Mouse (Mus musculus) frontal cortex, adult 2 months (tissue): ENCODE data around the gene Vmn1r68. TPM values are rescaled to one million over a fixed set of nuclear protein-coding genes. Genes with fewer than 3 reads are reported as not detected.

Experiments used
- DNase-seq, 2 experiments: peaks; one replicate each; pipeline ENCODE4 v3.0.0; 2022; ENCODE audit warnings: low spot score in 1 of 2; ENCODE audit errors: extremely low spot score in 1 of 2
- polyA plus RNA-seq: library from polyadenylated mRNA; depleted of rRNA; stranded (reverse); fragments of >200 nt; gene quantifications from 2 replicates; pipeline ENCODE4 v1.2.3, GENCODE M21; 2012; rRNA removed

Vmn1r68 gene
- polyA plus RNA-seq = not detected in 2 replicates

DNA sequence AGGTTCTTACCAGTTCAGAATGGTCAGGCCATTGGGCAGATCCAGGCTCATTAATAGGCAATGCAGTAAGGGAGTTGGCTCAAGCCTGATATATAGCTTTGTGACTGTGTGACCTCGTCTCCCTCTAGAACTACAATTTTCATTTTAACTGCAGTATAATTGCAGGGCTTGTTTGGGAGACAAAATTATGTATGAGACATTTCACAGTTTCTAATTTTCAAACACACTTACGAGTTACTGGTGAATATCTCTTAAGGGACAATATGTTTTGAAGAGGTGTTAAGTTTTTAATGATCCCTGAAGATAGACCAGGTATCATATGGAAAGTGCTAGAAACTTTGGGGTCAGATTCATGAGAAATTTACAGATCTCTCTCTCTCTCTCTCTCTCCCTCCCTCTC, at the start of gene Vmn1r68:
Gene Vmn1r68 (minus strand): TSS at position 101 of the 400 bp plus-strand sequence.
- DNase-seq = no peak

DNA sequence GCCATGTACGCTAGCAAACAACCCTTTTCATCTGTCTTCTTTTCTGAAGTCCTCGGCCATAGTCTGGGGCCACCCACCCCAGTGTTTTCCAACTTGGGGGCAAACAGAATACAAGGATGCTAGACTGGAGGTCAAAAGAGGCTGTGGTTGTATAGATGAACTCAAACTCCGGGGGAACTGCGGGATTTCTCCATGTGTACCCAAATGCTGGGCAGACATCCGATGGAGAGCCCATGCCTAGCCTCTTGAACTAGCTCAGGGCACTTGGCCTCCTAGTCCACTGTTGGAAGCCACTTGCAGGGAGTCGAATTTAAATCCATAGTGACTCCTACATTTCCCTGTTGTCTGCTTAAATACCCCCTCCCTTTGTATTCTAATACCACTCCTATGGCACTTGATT, 62.7 kb downstream of the Vmn1r68 start:
- DNase-seq = no peak

DNA sequence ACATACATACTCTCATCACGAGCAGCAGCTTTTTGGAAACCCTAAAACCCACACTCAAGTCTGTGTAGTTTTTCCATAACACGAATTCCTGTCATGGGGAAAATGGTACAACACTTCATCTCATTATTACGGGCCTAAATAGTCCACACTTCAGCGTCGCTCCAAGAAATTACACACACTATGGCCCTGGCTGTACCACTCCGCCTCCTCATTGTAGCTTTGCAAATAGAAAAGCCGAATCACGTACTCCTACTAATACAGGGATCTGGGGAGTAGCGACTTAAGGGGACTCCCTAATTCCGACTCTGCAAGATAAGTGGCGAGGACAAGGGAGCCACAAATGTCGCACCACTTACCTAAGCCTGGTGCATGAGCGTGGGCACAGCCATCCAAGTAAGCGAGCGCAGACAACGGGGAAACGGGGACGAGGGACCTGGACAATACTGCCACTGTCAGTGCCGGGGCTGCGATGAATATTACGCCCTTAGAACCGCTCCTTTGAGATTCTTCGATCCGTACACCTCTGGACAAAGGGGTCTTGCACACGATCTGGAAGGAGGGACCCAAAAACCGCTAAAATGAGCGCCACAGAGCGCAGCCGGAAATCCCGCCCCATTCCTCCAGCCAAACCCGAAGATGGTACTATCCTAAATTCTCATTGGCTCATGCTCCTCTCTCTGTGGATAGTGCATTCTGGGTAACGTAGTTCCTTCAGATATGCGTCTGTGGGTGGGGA, 63.3 kb downstream of the Vmn1r68 start, which contains the start of gene Zik1:
Gene Zik1 (minus strand): TSS at position 609 of the 736 bp plus-strand sequence.
- DNase-seq = peak; percentile 49 to 86

DNA sequence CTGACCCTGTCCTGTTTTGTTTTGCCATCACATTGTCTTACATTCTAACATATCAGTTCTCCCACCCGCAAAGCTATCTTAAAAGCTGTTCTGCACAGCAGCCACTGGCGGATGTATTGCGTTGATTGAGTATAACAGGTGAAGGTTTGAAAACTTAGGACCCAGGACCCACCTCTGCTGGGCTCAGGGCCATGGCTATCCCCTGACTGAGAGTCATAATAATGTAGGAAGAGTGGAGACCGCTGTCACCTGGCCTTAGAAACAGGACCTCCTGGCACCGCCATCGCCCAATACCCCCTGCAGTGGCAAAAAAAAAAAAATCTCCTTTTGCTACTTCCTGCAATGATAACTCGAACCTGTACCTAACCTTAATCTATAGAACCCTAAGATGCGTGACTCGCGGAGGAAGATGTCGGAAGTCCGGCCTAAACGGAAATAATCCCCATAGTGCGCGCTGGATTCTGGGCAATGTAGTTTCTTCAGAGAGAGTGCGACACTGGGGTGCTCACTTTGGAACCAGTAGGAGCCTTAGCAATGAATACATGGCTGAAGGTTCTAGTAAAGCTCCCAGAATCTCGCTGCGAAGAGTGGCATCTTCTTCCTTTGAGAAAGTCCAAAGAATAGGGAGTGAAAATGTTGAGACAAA, 77.6 kb downstream of the Vmn1r68 start:
- DNase-seq = peak; percentile 36 to 58

DNA sequence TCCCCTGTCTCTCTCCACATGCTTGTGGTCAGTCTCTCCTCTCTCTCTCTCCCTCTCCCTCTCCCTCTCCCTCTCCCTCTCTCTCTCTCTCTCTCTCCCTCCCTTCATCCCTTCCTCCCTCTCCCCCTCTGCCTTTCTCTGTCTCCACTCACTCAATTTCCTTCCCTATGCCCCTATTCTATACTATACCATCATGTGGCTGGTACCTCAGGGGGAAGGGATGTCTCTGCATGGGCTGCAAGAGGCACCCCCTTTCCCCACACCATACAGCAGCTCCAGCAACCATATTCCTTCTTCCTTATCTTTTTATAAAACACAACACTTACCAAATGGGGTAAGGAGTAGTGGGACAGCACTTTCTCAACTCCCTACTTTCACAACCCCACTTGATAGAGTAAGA, 78.5 kb downstream of the Vmn1r68 start:
- DNase-seq = no peak

DNA sequence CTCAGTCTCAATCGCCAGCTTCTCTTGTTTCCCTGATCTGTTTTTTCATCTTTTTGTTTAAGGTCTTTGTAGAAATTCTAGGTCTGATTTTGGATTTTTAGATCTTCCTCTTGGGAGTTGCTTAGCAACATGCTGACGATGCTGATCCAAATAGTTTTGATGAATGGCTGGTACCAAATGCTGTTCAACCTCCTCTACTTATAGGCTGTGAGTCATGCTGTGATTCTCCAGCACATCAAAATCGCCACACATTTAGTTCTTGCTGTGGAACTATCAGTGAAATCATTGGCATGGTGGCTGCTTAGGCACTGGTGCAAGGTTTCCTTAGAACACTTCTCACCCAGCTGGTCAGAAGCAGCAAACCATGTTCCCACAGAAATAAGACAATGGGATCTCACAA, 100.1 kb downstream of the Vmn1r68 start:
- DNase-seq = peak; percentile 8 to 36

Other genes starting within 250 kb of the Vmn1r68 start
- gene Vmn1r67, start 115.2 kb downstream of the Vmn1r68 start, polyA plus RNA-seq = not detected in 2 replicates
- 7.6 and 9.1 TPM in 2 replicates for gene Zik1, start 63.1 kb downstream of the Vmn1r68 start, polyA plus RNA-seq
- not detected in 2 replicates for gene Vmn1r69, start 55.2 kb upstream of the Vmn1r68 start, polyA plus RNA-seq
- not detected in 2 replicates for gene Vmn1r70, start 73.0 kb upstream of the Vmn1r68 start, polyA plus RNA-seq
- not detected in 2 replicates for gene Nlrp4b, start 129.3 kb upstream of the Vmn1r68 start, polyA plus RNA-seq
- gene Vmn1r71, start 195.9 kb upstream of the Vmn1r68 start, polyA plus RNA-seq = not detected in 2 replicates